Mouse (Mus musculus) erythroid progenitor cell, adult 5-6 weeks (primary cell): ENCODE measurements around the gene Col9a3. TPM values are rescaled to one million over a fixed set of nuclear protein-coding genes. Genes with fewer than 3 reads are reported as not detected.

ENCODE experiments used
- ATAC-seq: replicated peaks from 2 replicates; pipeline ENCODE4 v1.8.0; 2016; ENCODE audit warnings: moderate number of reproducible peaks, mild to moderate bottlenecking, moderate TSS enrichment, inconsistent platforms; ENCODE audit not compliant: poor library complexity, low FRiP score, severe bottlenecking
- total RNA-seq, 2 experiments: library from RNA; stranded (forward) in 1 of 2; stranded (reverse) in 1 of 2; fragments of 150-400 nt in 1 of 2; fragments of 186-747, 209-891 nt in 1 of 2; gene quantifications; 2 replicates each; pipeline versions ENCODE4 v1.2.3 to v1.2.4; 2015 to 2017; ENCODE audit warnings: low replicate concordance in 2 of 2

Gene Col9a3
- 1.1 and 2.1 TPM in 2 replicates for total RNA-seq (2015; ENCODE audit: low replicate concordance)
- total RNA-seq (2017; ENCODE audit: low replicate concordance) = 0.51 TPM in 1 of 2 replicates, not detected in the other

- no peak for ATAC-seq
Measured at GRCm38 (mm10) chr2:180597490-180597889, at the start of gene Col9a3. Gene Col9a3, plus strand, starts transcription at chr2:180597790.

DNA sequence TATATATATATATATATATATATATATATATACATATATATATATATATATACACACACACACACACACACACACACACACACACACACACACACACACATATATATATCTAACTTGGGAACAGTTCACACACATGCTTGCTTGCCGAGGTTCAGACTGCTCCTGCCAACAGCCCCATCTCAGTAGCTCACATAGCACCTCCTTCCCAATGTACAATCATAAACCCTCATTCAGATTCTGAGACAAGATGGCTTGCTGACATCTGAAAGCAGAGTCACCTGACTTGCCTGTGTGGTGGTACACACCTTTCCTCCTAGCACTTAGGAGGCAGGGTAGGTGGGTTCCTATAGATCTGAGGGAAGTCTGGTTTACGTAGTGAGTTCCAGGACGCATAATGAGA is 45.2 kb upstream of the Col9a3 start:
- no peak for ATAC-seq

GRCm38 (mm10) chr2:180555219-180555618 is 42.4 kb upstream of the Col9a3 start:
- ATAC-seq = no peak

DNA sequence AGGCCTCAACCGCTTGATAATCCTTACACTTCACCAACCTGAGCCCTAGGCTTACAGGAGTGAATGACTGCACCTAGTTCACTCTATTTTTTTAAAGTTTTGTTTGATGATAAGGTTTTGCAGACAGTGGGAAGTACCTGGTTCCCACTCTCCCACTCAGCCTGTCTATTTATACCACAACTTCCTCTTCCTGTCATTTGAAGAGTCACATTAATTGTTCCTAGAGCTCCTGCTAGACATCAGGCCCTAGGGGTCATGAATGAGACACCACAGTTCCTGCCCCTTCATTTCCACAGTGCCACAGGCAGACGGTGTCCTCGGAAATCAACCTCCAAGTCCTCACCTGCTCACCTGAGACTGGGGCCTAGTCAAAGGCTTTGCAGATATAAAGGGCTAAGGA is 41.1 kb upstream of the Col9a3 start:
- no peak for ATAC-seq

DNA sequence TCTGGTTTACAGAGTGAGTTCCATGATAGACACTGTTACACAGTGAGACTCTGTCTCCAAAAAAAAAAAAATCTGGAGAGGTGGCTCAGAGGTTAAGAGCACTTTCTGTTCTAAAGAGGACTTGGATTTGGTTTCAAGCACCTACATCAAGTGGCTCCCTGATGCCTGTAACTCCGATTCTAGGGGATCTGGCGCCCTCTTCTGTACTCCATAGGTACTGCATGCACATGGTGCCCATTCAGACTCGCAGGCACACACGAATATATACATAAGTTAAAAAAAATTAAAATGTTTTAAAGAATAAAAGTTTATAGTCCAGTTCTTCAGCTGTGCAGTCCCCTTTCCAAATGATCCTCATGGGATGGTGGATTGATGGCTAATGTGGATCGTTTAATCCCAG is 37.3 kb upstream of the Col9a3 start:
- 0 out of 2 replicates have a peak, but pooled peaks have one; percentile 50 for ATAC-seq

- no peak for ATAC-seq
Measured at GRCm38 (mm10) chr2:180562146-180562545, 35.4 kb upstream of the Col9a3 start.

DNA sequence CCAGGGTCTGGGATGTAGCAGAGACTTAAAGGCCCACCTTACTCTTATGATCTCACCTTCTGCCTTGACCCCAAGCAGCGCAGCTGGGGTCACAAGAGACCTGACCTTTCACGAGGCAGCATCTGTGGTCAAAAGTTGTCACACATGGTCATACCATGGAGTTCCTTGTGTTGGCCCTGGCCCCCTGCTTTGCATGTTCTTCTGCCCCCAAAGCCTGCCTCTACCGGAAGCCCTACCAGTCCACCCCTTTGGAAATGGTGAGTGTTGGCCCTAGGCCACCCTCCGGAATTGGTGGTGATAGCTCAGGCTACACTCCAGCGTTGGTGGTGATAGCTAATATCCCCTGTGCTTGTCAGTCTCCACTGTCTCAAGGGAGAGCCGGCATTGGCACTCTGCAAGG is 34.3 kb upstream of the Col9a3 start:
- ATAC-seq = no peak

GRCm38 (mm10) chr2:180563841-180564240 is 33.7 kb upstream of the Col9a3 start:
- ATAC-seq = no peak

- no peak for ATAC-seq
Measured at GRCm38 (mm10) chr2:180566240-180566913, 31.2 kb upstream of the Col9a3 start.

DNA sequence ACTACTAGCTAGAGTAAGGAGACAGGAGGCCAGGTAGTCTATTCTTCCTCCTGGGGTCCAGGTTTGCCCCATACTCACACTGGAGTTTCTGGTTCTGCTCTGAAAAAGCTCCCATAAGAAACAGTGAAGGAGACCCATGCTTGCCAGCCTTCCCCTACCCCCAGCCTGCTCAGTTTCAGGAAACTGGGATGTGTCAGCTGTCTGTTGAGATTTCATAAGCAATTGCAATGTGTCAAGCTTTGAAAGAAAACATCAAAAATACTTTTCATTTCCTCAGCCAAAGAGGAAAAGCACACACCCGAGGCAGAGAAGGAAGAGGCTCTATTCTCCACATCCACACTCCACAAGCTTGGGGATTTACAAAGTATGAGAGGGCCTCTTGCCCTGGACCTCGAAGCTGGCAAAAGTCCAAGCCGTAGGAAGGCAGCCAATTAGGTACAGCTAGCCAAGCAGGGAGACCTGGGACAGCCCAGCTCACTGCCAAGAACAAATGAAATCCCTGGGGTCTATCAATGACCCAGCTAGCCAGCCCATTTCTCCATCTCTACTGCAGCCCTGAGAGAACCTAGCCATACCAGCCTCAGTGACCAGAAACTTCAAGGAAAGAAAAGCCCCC is 28.5 kb upstream of the Col9a3 start:
- no peak for ATAC-seq

GRCm38 (mm10) chr2:180576482-180576881 is 21.1 kb upstream of the Col9a3 start:
- ATAC-seq = no peak

DNA sequence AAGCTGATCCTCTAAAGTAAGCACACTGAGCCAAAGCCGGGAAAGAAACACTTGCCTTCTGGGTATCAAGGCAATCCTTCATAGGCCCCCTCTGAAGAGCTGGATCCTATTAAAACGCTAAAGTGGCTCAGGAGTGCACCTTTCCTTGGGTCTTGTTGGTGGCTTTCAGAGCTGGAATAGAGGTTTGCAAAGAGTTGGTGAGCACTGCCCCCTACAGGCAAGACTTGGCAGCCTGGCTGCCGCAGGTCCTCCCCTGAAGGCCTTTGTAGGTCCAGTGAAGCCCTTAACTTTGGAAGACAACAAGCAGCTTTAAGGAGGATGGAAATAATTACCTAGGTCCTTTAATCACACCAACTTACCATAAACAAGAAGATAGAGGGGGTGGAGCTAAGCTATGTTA is 18.9 kb upstream of the Col9a3 start:
- ATAC-seq = no peak

DNA sequence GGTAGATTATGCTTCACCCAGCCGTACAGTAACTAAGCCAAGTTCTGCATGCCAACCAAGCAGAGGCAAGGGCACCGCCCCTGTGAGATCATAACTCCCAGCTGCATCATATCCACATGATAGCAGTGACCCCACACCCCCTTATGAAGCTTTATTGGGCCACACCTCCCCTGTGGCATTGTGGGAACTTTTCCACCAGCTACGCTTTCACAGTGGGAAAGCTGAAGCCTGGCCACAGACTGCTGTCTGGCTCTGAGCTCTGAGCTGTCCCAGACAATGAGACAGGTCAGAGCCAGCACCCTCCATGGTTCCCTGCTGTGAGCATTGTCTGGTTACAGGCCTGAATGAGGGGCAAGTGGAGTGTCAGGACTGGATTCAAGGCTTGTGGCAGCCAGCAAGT is 16.6 kb upstream of the Col9a3 start, which contains the start of gene Mrgbp:
Gene Mrgbp (plus strand): TSS at position 303 of the 400 bp plus-strand sequence.
- no peak for ATAC-seq

GRCm38 (mm10) chr2:180582481-180583153 is 15.0 kb upstream of the Col9a3 start:
- ATAC-seq = peak; percentile 86

DNA sequence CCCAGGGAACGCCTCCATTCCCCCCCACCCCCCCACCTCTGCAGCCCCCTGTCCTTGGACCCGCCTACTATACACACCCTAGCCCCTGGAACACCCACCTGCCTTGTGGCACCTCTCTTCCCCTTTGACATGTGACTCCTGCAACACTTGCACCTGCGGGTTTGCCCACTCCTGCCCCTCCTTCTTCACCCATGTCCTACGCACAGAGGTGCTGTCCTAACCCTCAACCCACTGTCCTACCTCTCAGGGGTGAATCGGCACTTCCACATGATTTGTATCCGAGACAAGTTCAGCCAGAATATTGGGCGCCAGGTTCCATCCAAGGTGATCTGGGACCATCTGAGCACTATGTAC is 14.5 kb upstream of the Col9a3 start:
- ATAC-seq = no peak

DNA sequence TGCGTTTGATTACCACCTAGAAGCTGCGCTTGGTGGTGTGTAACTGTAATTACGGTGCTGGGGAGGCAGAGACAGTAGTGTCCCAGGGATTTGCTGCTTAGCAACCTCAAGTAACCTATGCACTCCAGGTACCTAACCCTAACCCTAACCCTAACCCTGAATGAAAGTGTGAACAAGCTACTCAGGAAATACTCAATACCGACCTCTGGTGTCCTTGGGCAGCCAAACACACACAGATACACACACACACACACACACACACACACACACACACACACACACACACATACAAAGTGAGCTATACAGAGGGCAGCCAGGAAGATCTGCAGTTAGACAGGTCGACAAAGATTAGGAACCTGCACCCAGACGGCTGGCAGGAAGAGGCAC is 8.9 kb upstream of the Col9a3 start:
- ATAC-seq = peak; percentile 22; the same call in 1 of the 2 replicates

DNA sequence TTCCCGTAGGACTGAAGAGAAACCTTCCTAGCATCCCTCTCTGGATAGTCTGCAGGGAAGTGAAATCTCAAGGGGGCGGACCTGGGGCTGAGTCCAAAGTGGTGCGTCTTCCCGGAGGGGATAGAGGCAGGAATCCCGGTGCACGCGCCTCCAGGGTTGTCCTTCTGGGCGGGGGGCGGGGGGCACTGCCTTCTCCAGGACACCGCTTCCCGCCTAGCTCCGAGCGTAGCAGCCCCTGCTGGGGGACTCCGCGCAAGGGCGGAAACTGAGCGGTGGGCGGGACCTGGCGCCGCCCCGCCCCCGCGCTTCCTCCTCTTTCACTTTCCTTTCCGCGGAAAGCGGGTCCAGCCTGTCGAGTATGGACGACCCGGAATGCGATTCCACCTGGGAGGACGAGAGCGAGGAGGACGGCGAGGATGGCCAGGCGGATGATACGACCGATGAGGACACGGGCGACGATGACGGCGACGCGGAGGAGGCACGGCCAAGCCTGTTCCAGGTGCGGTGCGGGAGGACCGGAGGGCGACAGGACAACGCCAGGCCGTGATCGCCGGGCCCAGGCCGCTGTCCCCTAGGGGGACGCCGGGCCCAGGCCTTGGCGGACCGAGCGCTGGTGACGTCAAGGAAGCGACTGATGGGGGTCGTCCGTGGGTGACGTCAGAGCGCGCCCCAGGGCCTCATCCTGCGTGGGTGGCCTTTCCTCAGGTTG is 8.3 kb upstream of the Col9a3 start, which contains the start of gene Ogfr:
Gene Ogfr (plus strand): TSS at position 123 of the 709 bp plus-strand sequence.
- ATAC-seq = peak; percentile 93

- ATAC-seq = no peak
Measured at GRCm38 (mm10) chr2:180598157-180598705, 641 bp downstream of the Col9a3 start.

GRCm38 (mm10) chr2:180600569-180601021 is 3.0 kb downstream of the Col9a3 start:
- ATAC-seq = no peak

GRCm38 (mm10) chr2:180604781-180605180 is 7.2 kb downstream of the Col9a3 start:
- no peak for ATAC-seq
